Mouse (Mus musculus) bone marrow, adult 2 months (tissue): ENCODE measurements around the gene Cog4.

ENCODE experiments used
- CTCF ChIP-seq: fragments of 200-500 bp; IDR thresholded peaks from 2 replicates; pipeline ENCODE4 v1.5.1; 2011; ENCODE audit warnings: low read length, control low read depth; ENCODE audit not compliant: control insufficient read depth, insufficient read depth
- POLR2A ChIP-seq: fragments of 200-500 bp; IDR thresholded peaks from 2 replicates; pipeline ENCODE4 v1.6.1; 2011; ENCODE audit warnings: low read depth, mild to moderate bottlenecking, control low read depth, low read length, borderline replicate concordance; ENCODE audit not compliant: control insufficient read depth

- TF ChIP-seq CTCF (peak; percentile 59), POLR2A (no peak)
Observed at GRCm38 (mm10) chr8:110859651-110860501, 13.5 kb downstream of the Cog4 start.
